Mouse (Mus musculus): ENCODE results near the gene Pcna. TPM values are rescaled to one million over a fixed set of nuclear protein-coding genes. Genes with fewer than 3 reads are reported as not detected.

Pcna gene
- total and polyA plus RNA-seq, 3 experiments, result 308 to 541 (median 427) TPM

GRCm38 (mm10) chr2:132235975-132236374 is 17.1 kb downstream of the Pcna start:
- peaks cover 0 to 4% of the 10 kb centered on the region in 2 experiments; a peak in 2 of 4 replicates for H3K36me3 ChIP-seq (ENCODE audit: control insufficient read depth in 1 of 2, insufficient read depth in 2 of 2, low read length in 2 of 2)
- H3K9ac ChIP-seq (ENCODE audit: control insufficient read depth, low read depth, low read length, poor library complexity, severe bottlenecking), result no peak overlapping the region
- DNase-seq (ENCODE audit: low read depth, low spot score), result no peak
- no peaks in the 10 kb centered on the region for H3K27me3 ChIP-seq (ENCODE audit: control insufficient read depth in 1 of 2, insufficient read depth in 2 of 2, low read length in 2 of 2)
- TF ChIP-seq E2F4 (IDR thresholded peaks at IDR 0.05; ENCODE audit: borderline replicate concordance, low read depth, low read length) (no peak), HCFC1 (IDR thresholded peaks at IDR 0.05; ENCODE audit: low read depth, low read length) (no peak), ETS1 (IDR thresholded peaks at IDR 0.05; ENCODE audit: low read depth, low read length) (no peak), TBP (IDR thresholded peaks at IDR 0.05; ENCODE audit: low read depth, low read length) (no peak), MYC (IDR thresholded peaks at IDR 0.05; ENCODE audit: low read depth, low read length) (no peak), NELFE (IDR thresholded peaks at IDR 0.05; ENCODE audit: low read depth, low read length) (no peak), MAFK (IDR thresholded peaks at IDR 0.05; ENCODE audit: borderline replicate concordance, low read depth, low read length) (no peak), EP300 (IDR thresholded peaks at IDR 0.05; ENCODE audit: low read depth in 1 of 2, low read length in 2 of 2) (no peak), POLR2AphosphoS5 (IDR thresholded peaks at IDR 0.05; ENCODE audit: borderline replicate concordance, low read depth, low read length) (no peak)
- H3K4me3 ChIP-seq (ENCODE audit: control insufficient read depth in 1 of 2, insufficient read depth in 1 of 2, low read depth in 2 of 2, low read length in 2 of 2), result no peak overlapping the region
- no peaks in the 10 kb centered on the region for H3K79me2 ChIP-seq (ENCODE audit: control insufficient read depth, insufficient read depth, low read length, poor library complexity)
- no peaks in the 10 kb centered on the region for H3K9me3 ChIP-seq (replicated peaks; ENCODE audit: insufficient read depth, low read length)
- no peak overlapping the region for H3K27ac ChIP-seq (ENCODE audit: control insufficient read depth, low read depth, low read length)
- no peaks in the 10 kb centered on the region for H3K4me1 ChIP-seq (ENCODE audit: control insufficient read depth in 1 of 2, insufficient read depth in 2 of 2, low read length in 2 of 2)

- Histone ChIP-seq H3K4me3 (ENCODE audit: control insufficient read depth in 1 of 2, insufficient read depth in 1 of 2, low read depth in 2 of 2, low read length in 2 of 2) (no peak overlapping the region), H3K36me3 (ENCODE audit: control insufficient read depth in 1 of 2, insufficient read depth in 2 of 2, low read length in 2 of 2) (no peaks in the 10 kb centered on the region), H3K4me1 (ENCODE audit: control insufficient read depth in 1 of 2, insufficient read depth in 2 of 2, low read length in 2 of 2) (no peaks in the 10 kb centered on the region), H3K27ac (ENCODE audit: control insufficient read depth, low read depth, low read length) (no peak overlapping the region), H3K79me2 (ENCODE audit: control insufficient read depth, insufficient read depth, low read length, poor library complexity) (no peaks in the 10 kb centered on the region), H3K9me3 (replicated peaks; ENCODE audit: insufficient read depth, low read length) (no peaks in the 10 kb centered on the region), H3K9ac (ENCODE audit: control insufficient read depth, low read depth, low read length, poor library complexity, severe bottlenecking) (no peak overlapping the region), H3K27me3 (ENCODE audit: control insufficient read depth in 1 of 2, insufficient read depth in 2 of 2, low read length in 2 of 2) (no peaks in the 10 kb centered on the region)
- TF ChIP-seq GATA1 (IDR thresholded peaks at IDR 0.05; ENCODE audit: low read depth, low read length) (no peak), TAL1 (IDR thresholded peaks at IDR 0.05; ENCODE audit: low read length) (no peak), MYB (IDR thresholded peaks at IDR 0.05; ENCODE audit: low read depth, low read length) (no peak), MXI1 (IDR thresholded peaks at IDR 0.05; ENCODE audit: low read depth, low read length) (no peak), ZNF384 (IDR thresholded peaks at IDR 0.05; ENCODE audit: low read depth, low read length) (no peak), SIN3A (IDR thresholded peaks at IDR 0.05; ENCODE audit: low read length) (no peak), CHD1 (IDR thresholded peaks at IDR 0.05; ENCODE audit: low read depth, low read length) (no peak), USF2 (IDR thresholded peaks at IDR 0.05; ENCODE audit: borderline replicate concordance in 1 of 2, insufficient read depth in 1 of 2, low read depth in 1 of 2, low read length in 2 of 2) (no peak), ZMIZ1 (IDR thresholded peaks at IDR 0.05; ENCODE audit: low read depth, low read length) (no peak), USF1 (IDR thresholded peaks at IDR 0.05; ENCODE audit: low read depth, low read length) (no peak), POLR2AphosphoS2 (IDR thresholded peaks at IDR 0.05; ENCODE audit: low read length) (no peak), KAT2A (conservative IDR thresholded peaks at IDR 0.05; ENCODE audit: low read depth, low read length) (no peak), MAZ (IDR thresholded peaks at IDR 0.05; ENCODE audit: low read depth, low read length) (no peak), TCF12 (IDR thresholded peaks at IDR 0.05; ENCODE audit: low read depth, low read length) (no peak), MEF2A (IDR thresholded peaks at IDR 0.05; ENCODE audit: extremely low read depth, insufficient replicate concordance, low read depth, low read length, poor library complexity, severe bottlenecking) (no peak), ELF1 (IDR thresholded peaks at IDR 0.05; ENCODE audit: low read depth, low read length) (no peak), ZKSCAN1 (IDR thresholded peaks at IDR 0.05; ENCODE audit: low read depth, low read length) (no peak), RCOR1 (IDR thresholded peaks at IDR 0.05; ENCODE audit: low read depth, low read length) (no peak), TBP (IDR thresholded peaks at IDR 0.05; ENCODE audit: low read depth, low read length) (no peak), ZC3H11A (IDR thresholded peaks at IDR 0.05; ENCODE audit: low read depth, low read length) (no peak)
- no peak for DNase-seq (ENCODE audit: low read depth, low spot score)
These were observed 17.8 kb downstream of the Pcna start for GRCm38 (mm10) chr2:132235291-132235690.
